Mouse (Mus musculus) ovary, adult 18-20 months (tissue): ENCODE measurements around the gene Cpn1.
"Not testable (repeated sequence)": the region's sequence is repeated elsewhere in the genome, so short reads cannot be mapped to it uniquely, and the experiment has no call there.

Source experiments
- DNase-seq: peaks from one replicate; pipeline ENCODE4 v3.0.0; 2022; ENCODE audit warnings: low spot score, mixed read lengths

Cpn1 gene

GRCm38 (mm10) chr19:43981992-43982391 lies 4.4 kb downstream of the Cpn1 start:
- DNase-seq, result no peak

GRCm38 (mm10) chr19:43980711-43981110 lies 5.6 kb downstream of the Cpn1 start:
- no peak for DNase-seq

- no peak for DNase-seq
These were observed 8.6 kb downstream of the Cpn1 start for GRCm38 (mm10) chr19:43977799-43978198.

- no peak for DNase-seq
These were observed 9.7 kb downstream of the Cpn1 start for GRCm38 (mm10) chr19:43976661-43977060.

GRCm38 (mm10) chr19:43974221-43974620 lies 12.1 kb downstream of the Cpn1 start:
- DNase-seq, result no peak

GRCm38 (mm10) chr19:43973711-43974110 lies 12.6 kb downstream of the Cpn1 start:
- DNase-seq, result no peak

- DNase-seq, result no peak
These were observed 14.2 kb downstream of the Cpn1 start for GRCm38 (mm10) chr19:43972129-43972528.

GRCm38 (mm10) chr19:43968436-43969026 lies 17.8 kb downstream of the Cpn1 start:
- DNase-seq, result no peak

- no peak for DNase-seq
These were observed 19.9 kb downstream of the Cpn1 start for GRCm38 (mm10) chr19:43966481-43966880.

GRCm38 (mm10) chr19:43965496-43966085 lies 20.8 kb downstream of the Cpn1 start:
- no peak for DNase-seq

GRCm38 (mm10) chr19:43962795-43963194 lies 23.6 kb downstream of the Cpn1 start:
- DNase-seq, result no peak

- no peak for DNase-seq
These were observed 25.2 kb downstream of the Cpn1 start for GRCm38 (mm10) chr19:43961185-43961584.

GRCm38 (mm10) chr19:43960014-43960413 lies 26.3 kb downstream of the Cpn1 start:
- DNase-seq, result no peak

- peak; percentile 34 for DNase-seq
These were observed 27.2 kb downstream of the Cpn1 start for GRCm38 (mm10) chr19:43959162-43959561.

GRCm38 (mm10) chr19:43957881-43958280 lies 28.5 kb downstream of the Cpn1 start:
- DNase-seq, result no peak

GRCm38 (mm10) chr19:43957402-43957801 lies 29.0 kb downstream of the Cpn1 start:
- no peak for DNase-seq

GRCm38 (mm10) chr19:43955266-43955665 lies 31.1 kb downstream of the Cpn1 start:
- no peak for DNase-seq

- DNase-seq, result no peak
These were observed 31.5 kb downstream of the Cpn1 start for GRCm38 (mm10) chr19:43954864-43955263.

GRCm38 (mm10) chr19:43952936-43953335 lies 33.4 kb downstream of the Cpn1 start:
- not testable (repeated sequence) for DNase-seq

GRCm38 (mm10) chr19:43949111-43949810 lies 37.1 kb downstream of the Cpn1 start:
- no peak for DNase-seq

- no peak for DNase-seq
These were observed 41.8 kb downstream of the Cpn1 start for GRCm38 (mm10) chr19:43944566-43944965.

GRCm38 (mm10) chr19:43943076-43943475 lies 43.3 kb downstream of the Cpn1 start:
- DNase-seq, result no peak
